Mouse (Mus musculus) adrenal gland, adult 18-20 months (tissue): Measurements from ENCODE around the gene Xpr1. TPM values are rescaled to one million over a fixed set of nuclear protein-coding genes. Genes with fewer than 3 reads are reported as not detected.

Source experiments
- DNase-seq, 2 experiments: peaks; one replicate each; pipeline ENCODE4 v3.0.0; 2021 to 2022; ENCODE audit warnings: low spot score in 2 of 2
- total RNA-seq, 2 experiments: library from RNA; stranded (reverse); gene quantifications; 1 replicate in 1 of 2; 2 replicates in 1 of 2; pipeline ENCODE4 v1.2.3; 2021

The Xpr1 gene
- total RNA-seq, 2 experiments from 2014 or later, result 31.6 to 43.2 TPM

GRCm38 (mm10) chr1:155407697-155408576, 9.3 kb downstream of the Xpr1 start:
- no peak for DNase-seq

GRCm38 (mm10) chr1:155400056-155400455, 17.2 kb downstream of the Xpr1 start:
- DNase-seq, result no peak

DNA sequence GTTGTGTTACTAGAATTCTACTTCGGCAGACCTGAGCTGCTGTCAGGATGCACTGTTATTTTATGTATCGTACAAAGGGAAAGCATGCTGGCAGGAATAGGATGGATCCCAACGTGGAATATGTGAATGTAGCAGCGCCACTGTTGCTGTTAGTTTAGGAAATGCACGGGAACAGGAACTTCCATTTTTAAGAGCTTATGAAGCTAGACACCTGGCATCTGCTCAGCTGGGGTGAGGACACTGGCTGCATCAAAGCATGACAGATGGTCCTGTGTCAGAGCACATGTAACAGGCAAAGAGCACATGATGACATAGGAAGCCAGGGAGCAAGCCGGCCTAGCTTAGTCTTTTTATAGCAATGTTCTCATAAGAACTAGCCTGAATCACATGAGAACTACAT, 22.4 kb downstream of the Xpr1 start:
- no peak for DNase-seq

DNA sequence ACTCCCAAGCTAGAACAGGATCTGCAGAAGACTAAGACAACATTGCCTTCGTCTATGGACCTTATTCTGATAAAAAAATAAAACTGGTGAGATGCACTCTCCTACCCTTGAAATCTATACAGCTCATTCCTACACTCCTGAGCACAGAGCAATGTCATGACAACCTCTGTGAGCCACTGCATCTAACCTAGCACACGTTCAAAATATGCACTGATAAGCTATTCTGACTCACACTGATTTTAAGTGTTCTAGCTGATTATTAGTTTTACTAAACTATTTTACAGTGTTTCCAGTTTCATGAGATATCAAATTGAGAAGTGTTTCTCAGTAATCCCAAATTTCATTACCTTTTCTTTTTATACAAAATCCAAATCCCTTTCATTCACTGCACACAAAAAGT, 23.2 kb downstream of the Xpr1 start:
- no peak for DNase-seq

GRCm38 (mm10) chr1:155392825-155393224, 24.4 kb downstream of the Xpr1 start:
- DNase-seq, result no peak

GRCm38 (mm10) chr1:155391537-155391936, 25.7 kb downstream of the Xpr1 start:
- DNase-seq, result no peak

DNA sequence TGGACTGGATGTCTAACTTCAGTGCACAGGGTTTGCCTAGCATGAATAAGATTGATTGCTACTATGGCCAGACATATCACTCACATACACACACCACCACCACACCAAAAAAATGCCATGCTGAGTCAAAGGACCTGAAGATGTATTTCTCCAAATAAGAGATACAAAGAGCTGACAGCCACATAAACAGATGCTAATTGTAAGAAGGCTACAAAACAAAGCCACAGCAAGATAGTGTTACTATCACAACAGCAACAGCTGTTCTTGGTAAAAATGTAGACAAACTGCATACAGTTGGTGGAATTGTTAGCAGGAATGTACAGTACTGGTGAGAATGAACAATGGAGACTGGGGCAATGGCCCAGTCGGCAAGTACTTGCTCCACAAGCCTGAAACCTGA, 28.8 kb downstream of the Xpr1 start:
- no peak for DNase-seq

GRCm38 (mm10) chr1:155386551-155386950, 30.7 kb downstream of the Xpr1 start:
- no peak for DNase-seq

- no peak for DNase-seq
Measured at GRCm38 (mm10) chr1:155383319-155384302, 33.6 kb downstream of the Xpr1 start.

DNA sequence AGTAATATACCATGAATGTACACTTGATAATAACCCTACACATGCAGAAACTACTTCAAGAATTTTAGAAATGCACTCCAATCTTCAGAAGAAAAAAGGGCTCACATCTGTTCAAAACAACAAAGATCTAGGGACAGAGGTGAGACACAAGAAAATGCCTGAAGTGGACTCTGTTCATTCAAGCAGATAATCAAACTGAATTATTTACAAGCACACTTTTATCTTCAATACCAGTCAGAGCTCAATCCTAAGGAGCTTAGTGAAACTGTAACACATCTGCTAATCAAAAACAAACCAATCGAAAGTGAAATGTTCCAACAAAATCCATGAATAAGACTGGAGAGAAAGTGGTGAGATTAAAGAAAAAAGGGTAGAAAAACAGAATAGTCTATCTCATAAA, 35.3 kb downstream of the Xpr1 start:
- DNase-seq, result no peak

DNA sequence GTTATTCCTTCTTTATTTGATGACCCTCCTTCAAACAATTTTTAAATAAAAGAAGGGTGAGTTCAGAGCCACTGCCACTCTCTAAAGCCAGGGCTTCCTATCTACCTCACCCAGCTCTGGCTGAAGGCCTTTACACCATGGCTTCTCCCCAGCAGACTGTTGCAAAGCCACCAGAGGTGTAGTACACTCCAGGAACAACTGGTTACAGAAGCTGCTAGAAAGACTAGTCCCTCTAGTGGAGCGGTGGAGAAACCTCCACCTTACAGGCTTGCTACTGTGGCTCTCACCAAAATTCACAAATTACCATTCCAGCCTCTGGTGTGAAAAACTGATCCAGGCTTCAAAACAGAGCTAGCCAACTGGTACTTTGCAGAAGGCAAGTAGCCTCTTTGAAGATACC, 37.9 kb downstream of the Xpr1 start:
- DNase-seq, result no peak

GRCm38 (mm10) chr1:155372821-155373220, 44.4 kb downstream of the Xpr1 start:
- no peak for DNase-seq

GRCm38 (mm10) chr1:155370075-155370658, 47.0 kb downstream of the Xpr1 start:
- no peak for DNase-seq

DNA sequence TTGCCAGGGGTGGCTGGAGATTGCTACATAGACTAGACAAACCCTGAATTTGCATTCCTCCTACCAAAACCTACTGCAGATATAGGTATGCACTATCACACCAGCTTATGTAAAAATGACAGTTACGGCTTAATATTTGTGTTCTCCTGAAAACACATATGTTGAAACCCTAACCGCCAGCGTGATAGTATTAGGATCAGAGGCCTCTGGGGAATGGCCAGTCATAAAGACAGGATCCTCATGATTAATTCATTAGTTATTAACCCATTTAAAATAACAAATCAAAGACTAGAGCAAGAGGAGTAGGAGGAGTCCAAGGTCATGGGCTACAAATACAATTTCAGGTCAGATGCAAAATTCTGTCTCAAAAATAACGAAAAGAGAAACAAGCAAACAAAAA, 50.8 kb downstream of the Xpr1 start:
- no peak for DNase-seq

DNA sequence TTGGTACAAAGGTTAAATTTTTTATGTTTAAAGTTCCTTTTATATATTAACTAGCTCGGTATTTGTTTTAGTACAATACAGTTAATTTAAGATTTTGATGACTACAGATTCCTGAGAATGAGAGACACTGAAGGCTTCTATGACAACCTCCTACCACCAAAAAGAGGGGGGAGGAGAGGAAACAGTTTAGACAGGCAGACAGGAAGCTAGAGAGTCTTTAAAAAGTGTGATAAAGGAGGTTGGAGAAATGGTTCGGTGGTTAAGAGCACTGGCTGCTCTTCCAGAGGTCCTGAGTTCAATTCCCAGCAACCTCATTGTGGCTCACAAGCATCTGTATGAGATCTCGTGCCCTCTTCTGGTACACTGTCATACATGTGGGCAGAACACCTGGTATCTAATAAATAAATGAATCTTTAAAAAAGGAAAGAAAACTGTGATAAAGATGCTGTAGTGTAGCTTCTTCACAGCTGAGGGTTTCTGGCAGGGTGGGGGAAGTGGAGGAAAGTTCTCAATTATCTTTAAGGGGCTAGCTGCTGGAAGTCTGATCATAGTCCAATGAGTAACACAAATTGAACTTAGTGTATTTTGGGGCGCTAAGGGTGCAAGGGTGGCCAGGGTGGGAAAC, 55.6 kb downstream of the Xpr1 start:
- DNase-seq, result no peak

GRCm38 (mm10) chr1:155353096-155353495, 64.1 kb downstream of the Xpr1 start:
- no peak for DNase-seq

DNA sequence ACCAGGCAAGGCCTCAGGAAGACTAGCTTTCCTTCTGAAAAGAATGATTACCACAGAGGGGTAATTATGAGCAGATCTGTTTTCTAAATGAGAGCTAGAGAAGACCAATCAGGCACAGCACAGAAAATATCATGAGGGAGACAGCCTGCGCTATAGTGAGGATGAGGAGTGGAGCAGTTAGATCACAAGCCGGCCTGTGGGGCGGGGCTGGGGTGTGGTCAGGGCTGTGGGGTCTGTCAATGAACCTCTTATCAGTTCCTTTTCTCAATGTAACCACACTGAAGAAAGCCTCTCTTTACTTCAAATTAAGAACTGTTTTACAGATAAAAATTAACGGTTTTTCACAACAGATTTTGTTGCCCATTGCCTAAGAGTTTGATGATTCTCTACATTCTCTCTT, 65.7 kb downstream of the Xpr1 start:
- no peak for DNase-seq

- no peak for DNase-seq
Measured at GRCm38 (mm10) chr1:155348491-155348890, 68.7 kb downstream of the Xpr1 start.

- DNase-seq, result no peak
Measured at GRCm38 (mm10) chr1:155347339-155347738, 69.9 kb downstream of the Xpr1 start.

- no peak for DNase-seq
Measured at GRCm38 (mm10) chr1:155344019-155344418, 73.2 kb downstream of the Xpr1 start.

GRCm38 (mm10) chr1:155339622-155340021, 77.6 kb downstream of the Xpr1 start:
- DNase-seq, result no peak
